Mouse (Mus musculus): ENCODE results near the gene Pde7b.

GRCm38 (mm10) chr10:20724906-20725305 lies at the start of gene Pde7b:
- no peak for TF ChIP-seq CTCF (IDR thresholded peaks at IDR 0.05; ENCODE audit: low read depth)
- no peak for TF ChIP-seq EP300 (optimal IDR thresholded peaks at IDR 0.05)
